Mouse (Mus musculus) heart, postnatal 10 days (tissue): ENCODE measurements around the gene Pthlh. TPM values are rescaled to one million over a fixed set of nuclear protein-coding genes. Genes with fewer than 3 reads are reported as not detected.
"Not testable (repeated sequence)": the region's sequence is repeated elsewhere in the genome, so short reads cannot be mapped to it uniquely, and the experiment has no call there.

Experiments
- DNase-seq, 2 experiments: peaks; one replicate each; pipeline ENCODE4 v3.0.0; 2021
- intact Hi-C: fragments of 180-260 bp; cut with DNase I; formaldehyde crosslinking; loops from one replicate; pipeline ENCODE4 v1.15.1; 2025
- total RNA-seq, 2 experiments: library from RNA; stranded (reverse); gene quantifications; 2 replicates each; pipeline ENCODE4 v1.2.3; 2021

Gene Pthlh
- total RNA-seq = 1 to 10 TPM; 1.2 TPM

GRCm38 (mm10) chr6:147263587-147264565 is at the start of gene Pthlh:
Gene Pthlh, minus strand, starts transcription at chr6:147264183.
- intact Hi-C loops = loop anchor here (5.0 kb wide), 2 partner anchors 548 to 688 kb away; no protein-coding TSS in a partner anchor
- DNase-seq = peak; percentile 63 to 67

DNA sequence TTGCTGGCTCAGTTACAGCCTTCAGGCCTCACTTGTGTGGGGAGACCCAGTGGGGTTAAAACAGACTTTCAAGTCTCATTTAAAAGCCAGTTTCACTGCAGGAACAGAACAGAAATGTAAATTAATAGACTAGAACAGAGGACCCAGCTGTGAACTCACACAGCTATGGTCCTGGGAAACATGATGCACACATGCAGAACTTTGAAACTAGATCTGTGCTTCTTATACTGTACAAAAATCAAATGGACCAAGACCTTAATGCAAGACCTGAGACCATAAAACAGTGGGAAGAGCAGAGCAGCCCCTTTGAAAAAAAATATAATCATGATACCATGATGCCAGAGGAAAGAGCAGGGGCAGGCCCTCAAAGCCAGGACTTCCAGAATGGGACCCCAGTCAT is 49.3 kb upstream of the Pthlh start:
- no peak for DNase-seq

GRCm38 (mm10) chr6:147310435-147310978 is 46.5 kb upstream of the Pthlh start:
- intact Hi-C loops = no loop called here
- no peak for DNase-seq

More for the DNA sequence above, 49.3 kb upstream of the Pthlh start:
- intact Hi-C loops = no loop called here

- intact Hi-C loops = no loop called here
- peak; percentile 8 to 9 for DNase-seq
Observed at GRCm38 (mm10) chr6:147310035-147310434, 46.1 kb upstream of the Pthlh start.

- intact Hi-C loops = not testable (repeated sequence)
- DNase-seq = peak; percentile 9 to 19
Observed at GRCm38 (mm10) chr6:147304236-147304635, 40.3 kb upstream of the Pthlh start.

- DNase-seq = no peak
- intact Hi-C loops = no loop called here
Observed at GRCm38 (mm10) chr6:147299607-147300006, 35.6 kb upstream of the Pthlh start.

DNA sequence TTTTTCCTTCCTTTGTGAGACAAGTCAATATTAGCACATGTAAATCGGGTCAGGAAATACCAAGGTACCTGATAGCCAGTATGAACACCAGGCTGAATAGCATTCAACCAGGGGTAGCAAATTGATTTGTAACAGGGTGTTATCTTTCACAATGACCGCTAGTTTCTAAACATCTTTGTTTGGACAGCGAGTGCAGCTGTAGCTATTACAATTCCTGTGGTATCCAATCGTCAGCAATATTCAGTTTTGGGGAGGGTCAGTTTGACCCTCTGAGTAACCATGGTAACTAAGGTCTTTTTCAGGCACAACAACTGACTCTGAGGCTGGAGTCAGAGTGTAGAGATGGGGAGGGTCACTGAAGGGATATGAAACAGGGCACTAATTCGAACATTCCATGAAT is 15.3 kb upstream of the Pthlh start:
- intact Hi-C loops = no loop called here
- DNase-seq = no peak

DNA sequence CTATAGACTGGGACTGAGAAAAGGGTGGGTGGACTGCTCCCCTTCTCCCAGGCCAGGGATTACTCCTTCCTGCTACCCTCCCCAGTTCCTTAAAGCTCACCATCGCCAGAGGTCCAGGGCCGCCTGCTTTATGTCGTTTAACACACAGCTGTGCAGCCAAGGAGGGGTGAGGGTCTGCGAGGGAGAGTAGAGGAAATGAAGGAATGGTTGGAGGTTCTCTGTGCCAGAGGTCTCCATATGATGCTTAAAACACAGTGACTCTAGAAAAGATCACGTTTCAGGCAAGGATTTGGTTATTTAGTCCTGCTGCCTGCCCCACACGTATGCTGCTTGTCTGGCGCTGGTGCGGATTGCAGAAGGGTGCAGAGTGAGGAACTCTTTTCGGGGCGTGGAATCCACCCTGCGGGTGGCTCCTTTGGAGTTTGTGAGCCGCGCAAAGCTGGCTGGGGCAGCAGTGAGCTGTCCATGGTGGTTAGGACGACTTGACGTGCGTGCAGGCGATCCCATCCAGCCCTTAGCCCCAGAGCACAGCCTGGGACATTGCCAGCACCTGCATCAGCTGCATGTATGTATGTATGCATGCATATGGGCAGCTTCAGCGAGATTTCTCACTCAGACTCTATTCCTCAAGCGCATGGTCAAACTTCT is 4.3 kb upstream of the Pthlh start:
- DNase-seq = peak; percentile 36 to 58
- intact Hi-C loops = no loop called here

DNA sequence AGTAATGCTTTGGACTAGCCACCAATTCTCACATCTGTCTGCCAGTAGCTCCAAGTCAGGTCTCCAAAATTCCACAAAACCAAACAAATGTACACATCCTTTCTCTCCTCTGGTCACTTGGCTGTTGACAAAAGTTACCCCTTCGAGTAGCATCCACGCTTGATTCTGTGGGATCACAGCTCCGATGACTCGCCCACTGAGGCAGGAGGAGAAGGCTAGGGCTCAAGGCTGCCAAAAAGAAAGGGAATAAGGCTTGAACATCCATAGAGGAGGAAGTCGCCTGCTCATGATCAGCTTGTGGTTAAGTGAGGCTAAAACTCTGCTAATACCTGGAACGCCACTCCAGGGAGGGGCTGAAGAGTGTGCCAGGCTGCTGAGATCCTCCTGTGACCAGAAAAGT is 2.5 kb upstream of the Pthlh start:
- intact Hi-C loops = no loop called here

GRCm38 (mm10) chr6:147263178-147263577 is 805 bp downstream of the Pthlh start:
- DNase-seq = peak in 1 of 2 experiments; percentile 19
- intact Hi-C loops = loop anchor here (5.0 kb wide), 2 partner anchors 549 to 689 kb away; no protein-coding TSS in a partner anchor

More for the DNA sequence above, 2.5 kb upstream of the Pthlh start:
- no peak for DNase-seq

DNA sequence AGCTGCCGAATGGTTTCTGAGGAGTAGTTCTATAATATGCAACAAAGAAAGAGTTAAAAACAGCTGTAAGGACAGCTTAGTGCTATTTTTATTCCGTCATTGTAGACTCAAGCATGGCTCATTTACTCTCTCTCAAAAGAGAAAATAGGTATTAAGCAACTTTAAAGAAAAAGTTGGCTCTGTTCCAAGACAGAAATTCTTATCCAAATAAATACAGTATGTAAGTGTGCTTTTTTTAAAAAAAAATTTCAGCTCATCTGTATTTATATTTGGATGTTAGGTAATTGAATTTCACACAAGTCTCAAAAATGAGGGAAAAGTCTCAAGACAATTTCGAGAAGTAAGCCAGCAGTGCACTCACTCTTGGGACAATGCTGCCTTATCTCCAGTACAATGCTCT is 2.4 kb downstream of the Pthlh start:
- intact Hi-C loops = loop anchor here (5.0 kb wide), 2 partner anchors 551 to 691 kb away; no protein-coding TSS in a partner anchor
- no peak for DNase-seq

DNA sequence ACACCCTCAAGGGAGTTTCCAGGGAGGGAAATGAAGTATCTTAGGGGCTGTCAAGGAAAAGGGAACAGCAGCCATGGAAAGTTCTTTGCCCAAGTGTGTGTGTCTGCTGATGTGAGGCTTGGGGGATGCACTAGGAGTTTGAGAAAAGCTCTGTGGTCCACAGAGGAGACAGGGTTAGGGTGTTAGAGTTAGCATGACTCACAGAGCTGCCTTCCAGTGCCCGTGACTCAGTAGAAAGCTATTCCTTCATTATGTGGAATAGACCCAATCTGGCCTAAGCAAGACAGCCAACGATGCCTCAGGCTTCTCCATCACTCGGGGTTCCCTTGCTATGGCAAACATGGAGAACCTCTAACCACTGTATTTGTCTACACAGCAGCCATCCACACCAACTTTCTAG is 3.2 kb downstream of the Pthlh start:
- DNase-seq = no peak
- intact Hi-C loops = loop anchor here (5.0 kb wide), 2 partner anchors 552 to 692 kb away; no protein-coding TSS in a partner anchor

- intact Hi-C loops = no loop called here
Observed at GRCm38 (mm10) chr6:147247782-147248181, 16.2 kb downstream of the Pthlh start.

GRCm38 (mm10) chr6:147244294-147244693 is 19.7 kb downstream of the Pthlh start:
- intact Hi-C loops = loop anchor here (5.0 kb wide), 3 partner anchors 107 to 417 kb away; no protein-coding TSS in a partner anchor

More at GRCm38 (mm10) chr6:147247782-147248181, 16.2 kb downstream of the Pthlh start:
- DNase-seq = no peak

DNA sequence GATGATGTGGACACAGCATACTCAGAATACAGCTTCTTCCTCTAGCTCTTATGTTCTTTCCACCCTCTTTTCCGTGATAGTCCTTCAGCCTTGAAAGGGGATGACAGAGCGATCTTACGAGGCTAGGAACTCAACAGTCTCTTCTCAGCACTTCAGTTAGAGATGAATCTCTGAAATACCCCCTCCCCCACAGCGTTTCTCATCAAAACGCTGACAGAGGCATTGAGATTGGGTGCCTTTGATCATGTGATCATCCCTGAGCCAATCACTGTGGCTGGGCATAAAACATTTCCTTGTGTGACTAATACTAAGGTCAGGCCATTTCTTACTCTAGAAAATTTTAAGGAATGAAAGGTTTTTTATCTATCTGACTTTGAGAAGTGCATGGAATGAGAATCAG is 20.3 kb downstream of the Pthlh start:
- DNase-seq = no peak
- intact Hi-C loops = loop anchor here (5.0 kb wide), 3 partner anchors 106 to 416 kb away; no protein-coding TSS in a partner anchor

More at GRCm38 (mm10) chr6:147244294-147244693, 19.7 kb downstream of the Pthlh start:
- DNase-seq = no peak

DNA sequence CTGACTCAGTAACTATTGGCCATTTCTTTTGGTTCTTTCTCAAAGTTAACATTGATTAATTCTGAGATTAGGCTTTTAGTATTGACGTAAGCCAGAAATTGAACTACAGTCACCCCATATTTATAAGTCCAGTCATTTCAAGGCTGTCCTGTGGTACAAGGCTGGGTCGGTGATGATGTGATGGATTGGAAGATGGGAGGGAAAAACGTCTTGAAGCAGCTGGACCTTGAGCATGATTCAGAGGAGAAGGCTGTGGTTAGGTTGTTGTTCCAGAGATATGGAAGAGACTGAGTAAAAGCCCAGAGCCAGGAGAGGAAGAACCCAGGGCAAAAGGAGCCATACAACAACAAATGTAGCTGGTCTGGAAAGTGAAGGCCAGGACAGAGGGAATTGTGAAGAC is 22.4 kb downstream of the Pthlh start:
- intact Hi-C loops = loop anchor here (2.0 to 5.0 kb wide), 4 partner anchors 104 to 711 kb away; no protein-coding TSS in a partner anchor

DNA sequence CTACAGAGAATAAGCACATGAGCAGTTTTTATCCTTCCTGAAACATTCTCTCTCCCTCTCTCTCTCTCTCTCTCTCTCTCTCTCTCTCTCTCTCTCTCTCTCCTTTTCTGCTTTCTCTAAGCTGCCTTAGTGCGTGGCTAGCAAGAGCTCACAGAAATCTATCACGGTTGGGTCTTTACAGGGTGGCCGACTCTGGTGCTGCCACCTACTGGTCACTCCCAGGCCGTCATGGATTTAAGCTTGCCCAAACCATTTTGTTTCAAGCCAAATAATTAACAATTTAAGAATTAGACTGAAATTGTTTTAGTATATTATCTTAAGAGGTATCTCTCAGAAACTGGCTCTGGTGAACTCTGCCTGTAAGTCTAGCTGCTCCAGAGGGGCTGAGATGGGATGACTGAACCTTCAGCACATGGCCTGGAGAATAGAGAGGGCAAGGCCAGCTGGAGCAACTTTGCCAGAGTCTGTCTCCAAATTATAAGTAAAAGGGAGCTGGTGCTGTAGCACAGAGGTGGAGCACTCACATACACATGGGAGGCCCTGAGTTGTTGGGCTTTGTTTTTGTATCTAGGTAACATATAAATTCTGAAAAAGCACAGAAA is 23.7 kb downstream of the Pthlh start:
- intact Hi-C loops = loop anchor here (2.0 to 5.0 kb wide), 4 partner anchors 103 to 712 kb away; no protein-coding TSS in a partner anchor
- peak; percentile 63 to 73 for DNase-seq

More for the DNA sequence above, 22.4 kb downstream of the Pthlh start:
- no peak for DNase-seq

DNA sequence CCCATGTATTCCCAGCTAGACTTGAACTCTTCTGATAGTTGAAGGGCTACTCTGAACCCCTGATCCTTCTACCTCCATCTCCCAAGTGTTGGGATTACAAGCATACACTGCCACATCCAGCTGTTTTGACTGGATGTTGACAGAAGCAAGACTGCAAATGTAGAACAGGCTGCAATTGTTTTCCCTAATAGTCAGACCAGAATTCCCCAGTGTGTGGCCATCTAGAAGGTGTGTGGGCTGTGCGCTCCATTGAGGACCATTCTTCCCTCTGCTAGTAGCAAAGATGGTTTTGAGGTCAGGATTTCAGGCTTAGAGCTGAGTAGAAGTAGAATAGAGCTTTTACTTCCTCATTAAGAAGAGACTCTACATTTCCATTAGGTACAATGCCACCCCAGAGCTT is 37.3 kb downstream of the Pthlh start:
- DNase-seq = no peak
- intact Hi-C loops = no loop called here

- no peak for DNase-seq
- intact Hi-C loops = no loop called here
Observed at GRCm38 (mm10) chr6:147219099-147219498, 44.9 kb downstream of the Pthlh start.

DNA sequence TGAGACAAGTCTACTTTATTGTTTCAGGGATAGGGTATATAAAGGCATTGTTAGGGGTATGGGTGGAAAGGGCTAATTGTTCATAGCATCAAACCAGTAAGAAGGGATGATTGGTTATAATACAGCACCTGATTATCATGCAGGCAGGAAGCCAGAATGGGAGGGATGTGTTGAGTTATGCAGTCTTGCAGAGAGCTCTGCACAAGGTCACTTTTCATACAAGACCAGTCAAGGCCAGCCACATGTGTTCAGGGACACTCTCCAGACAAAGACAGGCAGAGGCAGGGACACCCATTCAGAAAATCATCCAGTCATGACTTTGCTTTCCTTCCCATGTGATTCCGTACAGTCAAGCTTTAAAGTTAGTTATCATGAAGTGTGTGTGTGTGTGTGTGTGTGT is 47.8 kb downstream of the Pthlh start:
- intact Hi-C loops = no loop called here
- DNase-seq = peak in 1 of 2 experiments; percentile 9
